Mouse (Mus musculus): ENCODE measurements around the gene Grk6. TPM values are rescaled to one million over a fixed set of nuclear protein-coding genes. Genes with fewer than 3 reads are reported as not detected.

Grk6 gene
- total RNA-seq, 4 experiments from 2014 or later = 61.4 to 74.2 (median 67.5) TPM

Small RNAs within 50 kb of the gene (microRNA-seq; reads per million reads assigned to microRNA genes)
- gene Mir6943 = 5.4 to 9.6 reads per million in 2 experiments
- 30.3 to 44.0 reads per million in 2 experiments for gene Mir6944
- 6.1 to 7.3 reads per million in 2 experiments for gene Mir6945

Other genes starting within 250 kb of the Grk6 start
- 100 to 1,000 TPM; 107 to 141 (median 129) TPM for gene Nsd1, start 235.3 kb upstream of the Grk6 start, total RNA-seq (2022)
- gene Prelid1, start 124.6 kb upstream of the Grk6 start, total RNA-seq (2022) = 100 to 1,000 TPM; 133 to 152 (median 139) TPM
- gene Rab24, start 123.1 kb upstream of the Grk6 start, total RNA-seq (2022) = 10 to 100 TPM; 75.4 to 84.1 (median 80.8) TPM
- 1 to 10 TPM in 2 of 4 experiments, under 1 TPM in 2; 0.82 to 1.5 (median 1.0) TPM for gene Mxd3, start 115.2 kb upstream of the Grk6 start, total RNA-seq (2022)
- 10 to 100 TPM; 56.6 to 72.8 (median 65.0) TPM for gene Lman2, start 82.3 kb upstream of the Grk6 start, total RNA-seq (2022)
- 10 to 100 TPM; 86.8 to 97.9 (median 95.0) TPM for gene Rgs14, start 75.3 kb upstream of the Grk6 start, total RNA-seq (2022)
- not detected for gene Slc34a1, start 46.9 kb upstream of the Grk6 start, total RNA-seq (2022)
- gene Pfn3, start 29.8 kb upstream of the Grk6 start, total RNA-seq (2022) = not detected
- 1 to 10 TPM in 1 of 4 experiments, under 1 TPM in 2, not detected in 1; 0.43 to 1.5 (median 0.74) TPM for gene F12, start 18.3 kb upstream of the Grk6 start, total RNA-seq (2022)
- 10 to 100 TPM; 57.5 to 73.5 (median 60.4) TPM for gene Prr7, start 19.2 kb downstream of the Grk6 start, total RNA-seq (2022)
- gene Dbn1, start 43.0 kb downstream of the Grk6 start, total RNA-seq (2022) = 100 to 1,000 TPM; 295 to 399 (median 333) TPM
- 10 to 100 TPM; 88.7 to 99.2 (median 95.5) TPM for gene Pdlim7, start 68.6 kb downstream of the Grk6 start, total RNA-seq (2022)
- gene Dok3, start 84.2 kb downstream of the Grk6 start, total RNA-seq (2022) = 10 to 100 TPM in 2 of 4 experiments, 1 to 10 TPM in 2; 6.4 to 20.4 (median 12.1) TPM
- gene Ddx41, start 91.6 kb downstream of the Grk6 start, total RNA-seq (2022) = 10 to 100 TPM; 54.4 to 64.1 (median 56.3) TPM
- 100 to 1,000 TPM in 2 of 4 experiments, 10 to 100 TPM in 2; 84.9 to 113 (median 94.5) TPM for gene Fam193b, start 126.0 kb downstream of the Grk6 start, total RNA-seq (2022)
- 100 to 1,000 TPM; 124 to 139 (median 130) TPM for gene Tmed9, start 128.7 kb downstream of the Grk6 start, total RNA-seq (2022)
- 10 to 100 TPM; 21.5 to 28.7 (median 24.8) TPM for gene B4galt7, start 154.8 kb downstream of the Grk6 start, total RNA-seq (2022)
- 10 to 100 TPM; 41.5 to 54.7 (median 46.1) TPM for gene Caml, start 177.9 kb downstream of the Grk6 start, total RNA-seq (2022)
- 10 to 100 TPM; 41.8 to 48.4 (median 46.2) TPM for gene Ddx46, start 190.0 kb downstream of the Grk6 start, total RNA-seq (2022)
- 10 to 100 TPM; 67.1 to 69.6 (median 68.9) TPM for gene B230219D22Rik, start 248.1 kb downstream of the Grk6 start, total RNA-seq (2022)

All from layer of hippocampus, adult 8-10 months (tissue).